Mouse (Mus musculus) ES-E14 (cell line): Measurements from ENCODE around the gene Gm17662.

Source experiments
- CHD2 ChIP-seq: IDR thresholded peaks from 2 replicates; pipeline ENCODE4 v1.6.1; 2014; ENCODE audit warnings: mild to moderate bottlenecking, low read depth, low read length, inconsistent platforms
- HCFC1 ChIP-seq: IDR thresholded peaks from 2 replicates; pipeline ENCODE4 v1.6.1; 2012; ENCODE audit warnings: low read length, inconsistent platforms, borderline replicate concordance; ENCODE audit not compliant: insufficient read depth
- MAFK ChIP-seq: IDR thresholded peaks from 2 replicates; pipeline ENCODE4 v1.6.1; 2014; ENCODE audit warnings: mild to moderate bottlenecking, low read depth, low read length, inconsistent platforms; ENCODE audit not compliant: insufficient read depth
- ZC3H11A ChIP-seq: IDR thresholded peaks from 2 replicates; pipeline ENCODE4 v1.6.1; 2012; ENCODE audit warnings: low read depth, mild to moderate bottlenecking, inconsistent platforms, low read length, borderline replicate concordance
- ZNF384 ChIP-seq: IDR thresholded peaks from 2 replicates; pipeline ENCODE4 v1.6.1; 2012; ENCODE audit warnings: low read depth, low read length, inconsistent platforms

GRCm38 (mm10) chr4:104855216-104855615 is 1.9 kb upstream of the Gm17662 start:
- no peak for TF ChIP-seq CHD2
- TF ChIP-seq ZC3H11A = no peak
- no peak for TF ChIP-seq ZNF384
- no peak for TF ChIP-seq HCFC1
- TF ChIP-seq MAFK = no peak
